Comparison of ENCODE assay signal across 18 mouse cellular contexts in the genomic region with DNA sequence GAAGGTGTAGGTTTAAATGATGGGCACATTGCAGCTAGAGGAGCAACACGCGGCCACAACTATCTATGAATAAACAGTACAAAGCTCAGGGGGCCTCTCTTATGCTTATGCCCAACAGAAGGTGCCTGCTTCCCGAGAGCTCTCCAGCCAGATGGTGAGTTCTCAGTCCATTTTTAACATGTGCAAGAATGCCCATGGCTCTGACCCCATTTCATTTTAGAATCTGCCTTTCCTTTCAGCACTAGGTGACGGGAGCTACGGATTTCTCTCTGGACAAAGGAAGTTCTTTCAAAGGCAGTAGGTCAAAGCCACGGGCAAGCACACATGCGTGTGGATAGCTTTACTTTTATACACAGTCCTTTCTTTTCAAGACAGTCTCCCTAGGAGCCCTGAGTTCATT.
A peak's percentile ranks its signal among the peaks of the same experiment; 100 is the strongest.
DNase-seq lines count a peak whose midpoint lies in the region; ATAC-seq and TF ChIP-seq lines count a peak whose summit lies in the region.
"Had no signal": no experiment of that assay in that cellular context is flagged by ENCODE, and none has a peak within 500 bp of the region (broad histone marks: within the 10 kb centered on the region; RNA-seq: fewer than 3 reads in every experiment).

No protein-coding gene starts in this region.

- H3K27me3 ChIP-seq in CH12.LX (replicated peaks): no peaks in the 10 kb centered on the region
- H3K27me3 ChIP-seq: embryonic facial prominence, embryonic 13.5 days; limb, embryonic 12.5 days; stomach, embryonic 15.5 days had no signal

- H3K27ac ChIP-seq in left cerebral cortex, adult 2 months: peak overlapping the region; percentile 45; the same call in 1 of the 2 replicates
- H3K27ac ChIP-seq in CH12.LX (ENCODE audit: insufficient read depth, low read depth): no peak overlapping the region
- H3K27ac ChIP-seq: embryonic facial prominence, embryonic 13.5 days; forebrain, embryonic 10.5 days; limb, embryonic 12.5 days; stomach, embryonic 15.5 days had no signal

- intact Hi-C loops in left cerebral cortex, adult 2 months (cut with DNase I): no loop called here
- intact Hi-C loops in left cerebral cortex, postnatal 10 days (cut with DNase I): no loop called here

- in situ Hi-C loops in CH12.LX (cut with MboI; ENCODE audit: low pct_ligation_motif_present, low pct_unique_long_range_greater_than_20kb, low sequenced_read_pairs): no loop called here

- no peaks in the 10 kb centered on the region for H3K79me2 ChIP-seq in CH12.LX (replicated peaks; ENCODE audit: control insufficient read depth, extremely low read depth, insufficient read depth, poor library complexity, severe bottlenecking)

- no peak for TF ChIP-seq CTCF in left cerebral cortex, adult 2 months (IDR thresholded peaks at IDR 0.05)
- TF ChIP-seq CTCF in CH12.LX (conservative IDR thresholded peaks at IDR 0.05 in 1 of 2, IDR thresholded peaks at IDR 0.05 in 1 of 2; ENCODE audit: low read depth in 2 of 2, low read length in 2 of 2): no peak

- H3K9ac ChIP-seq in CH12.LX (ENCODE audit: insufficient read depth, low read depth): no peak overlapping the region
- H3K9ac ChIP-seq: embryonic facial prominence, embryonic 13.5 days; limb, embryonic 12.5 days; stomach, embryonic 15.5 days had no signal

- H3K36me3 ChIP-seq in CH12.LX (replicated peaks in 1 of 2; ENCODE audit: control insufficient read depth in 1 of 2, insufficient read depth in 1 of 2, low read length in 1 of 2): no peaks in the 10 kb centered on the region
- H3K36me3 ChIP-seq: embryonic facial prominence, embryonic 13.5 days; forebrain, embryonic 10.5 days; limb, embryonic 12.5 days; stomach, embryonic 15.5 days had no signal

- H3K4me2 ChIP-seq in CH12.LX (ENCODE audit: insufficient read depth, low read depth, poor library complexity, severe bottlenecking): 0 out of 2 replicates have a peak overlapping the region, but pooled peaks have one; percentile 29
- H3K4me2 ChIP-seq: embryonic facial prominence, embryonic 13.5 days; heart, embryonic 11.5 days; limb, embryonic 12.5 days; stomach, embryonic 15.5 days had no signal

- H3K9me3 ChIP-seq in CH12.LX (replicated peaks; ENCODE audit: low read length): no peaks in the 10 kb centered on the region
- H3K9me3 ChIP-seq: embryonic facial prominence, embryonic 13.5 days; forebrain, embryonic 10.5 days; limb, embryonic 12.5 days; stomach, embryonic 15.5 days had no signal

- TF ChIP-seq RAD21 in CH12.LX (IDR thresholded peaks at IDR 0.05; ENCODE audit: low read depth, low read length): no peak

- DNase-seq in cerebellum, postnatal 4 days (ENCODE audit: low spot score in 2 of 2): no peak
- DNase-seq in left cerebral cortex, adult 2 months (ENCODE audit: extremely low spot score in 1 of 2, low spot score in 2 of 2): peak in 1 of 2 experiments; percentile 13
- DNase-seq in left cerebral cortex, postnatal 10 days (ENCODE audit: extremely low spot score in 1 of 2, low spot score in 2 of 2): no peak
- DNase-seq in CH12.LX (ENCODE audit: extremely low read depth): no peak
- peak; percentile 90 for DNase-seq in cerebellum, adult 9-10 months
- no peak for DNase-seq in thymus, postnatal 10 days (ENCODE audit: low spot score in 2 of 2)
- DNase-seq in thymus, postnatal 25 days: no peak
- DNase-seq: gastrocnemius, postnatal 14 days; kidney, adult 18-20 months; kidney, postnatal 25 days; spleen, adult 18-20 months had no signal

- no peak overlapping the region for H3K4me3 ChIP-seq in left cerebral cortex, adult 2 months
- no peak overlapping the region for H3K4me3 ChIP-seq in CH12.LX (replicated peaks in 1 of 3; ENCODE audit: low read depth in 2 of 3, low read length in 2 of 3, poor library complexity in 1 of 3)
- H3K4me3 ChIP-seq: embryonic facial prominence, embryonic 13.5 days; forebrain, embryonic 10.5 days; limb, embryonic 12.5 days; stomach, embryonic 15.5 days had no signal

- no peak for TF ChIP-seq POLR2A in CH12.LX (IDR thresholded peaks at IDR 0.05; ENCODE audit: low read depth, low read length)

- peaks cover 0 to under 1% of the 10 kb centered on the region in 2 experiments; a peak in 2 of 4 replicates for H3K4me1 ChIP-seq in CH12.LX (ENCODE audit: control insufficient read depth in 1 of 2, insufficient read depth in 2 of 2)
- H3K4me1 ChIP-seq: embryonic facial prominence, embryonic 13.5 days; limb, embryonic 12.5 days; stomach, embryonic 15.5 days had no signal

- no peak for TF ChIP-seq EP300 in CH12.LX (IDR thresholded peaks at IDR 0.05; ENCODE audit: low read length)

- dilution Hi-C loops in CH12.LX (cut with MboI; ENCODE audit: extremely low pct_ligation_motif_present, extremely low pct_unique_long_range_greater_than_20kb, low sequenced_read_pairs): no loop called here

- peak; percentile 89 for ATAC-seq in cerebellum, adult (ENCODE audit: insufficient number of reproducible peaks, low FRiP score, low TSS enrichment)
- ATAC-seq: hindbrain, embryonic 16.5 days had no signal

TF ChIP-seq in CH12.LX, 34 proteins besides CTCF, POLR2A, EP300 and RAD21:
- TF ChIP-seq JUND (conservative IDR thresholded peaks at IDR 0.05; ENCODE audit: low read depth, low read length): no peak
- TF ChIP-seq HCFC1 (IDR thresholded peaks at IDR 0.05; ENCODE audit: low read depth, low read length): no peak
- TF ChIP-seq MXI1 (IDR thresholded peaks at IDR 0.05; ENCODE audit: low read depth, low read length): no peak
- TF ChIP-seq IRF4 (IDR thresholded peaks at IDR 0.05; ENCODE audit: low read depth, low read length): no peak
- TF ChIP-seq ZC3H11A (IDR thresholded peaks at IDR 0.05; ENCODE audit: low read depth, low read length): no peak
- TF ChIP-seq POLR2AphosphoS2 (IDR thresholded peaks at IDR 0.05; ENCODE audit: low read depth, low read length): no peak
- TF ChIP-seq MEF2A (IDR thresholded peaks at IDR 0.05; ENCODE audit: borderline replicate concordance, low read depth, low read length): no peak
- TF ChIP-seq MYC (IDR thresholded peaks at IDR 0.05; ENCODE audit: low read depth, low read length): no peak
- TF ChIP-seq NRF1 (IDR thresholded peaks at IDR 0.05; ENCODE audit: low read depth, low read length): no peak
- TF ChIP-seq MAX (IDR thresholded peaks at IDR 0.05; ENCODE audit: low read length): no peak
